Mouse (Mus musculus) liver, embryonic 14.5 days (tissue): ENCODE measurements at regions not wholly inside any gene's neighbourhood (a gene's known extent, or its start where the extent isn't known, plus 50 kb on each side); places are given as distances from the start of the nearest gene placed in this dataset.

Source experiments
- CTCF ChIP-seq: IDR thresholded peaks from 2 replicates; pipeline ENCODE4 v1.5.1; 2016; ENCODE audit warnings: antibody characterized with exemption, low read depth, control low read depth
- EP300 ChIP-seq: IDR thresholded peaks from 2 replicates; pipeline ENCODE4 v1.6.1; 2016; ENCODE audit warnings: antibody characterized with exemption, low read depth

GRCm38 (mm10) chr8:128180214-128180613, 178.2 kb upstream of the Nrp1 start:
- TF ChIP-seq CTCF (no peak), EP300 (no peak)
